Comparison of ENCODE assay signal across 7 mouse cellular contexts in genomic region chr2:92645282-92646037, GRCm38 (mm10). TPM values are rescaled to one million over a fixed set of nuclear protein-coding genes. Genes with fewer than 3 reads are reported as not detected.
DNase-seq lines count a peak whose midpoint lies in the region; ATAC-seq lines count a peak whose summit lies in the region.

No protein-coding gene starts in this region.

- intact Hi-C loops in heart, postnatal 10 days (cut with DNase I) = loop anchor here (2.0 kb wide), 1 partner anchor 27 kb away; no protein-coding TSS in a partner anchor

- no peak for ATAC-seq in CD4-positive, CD25-positive, alpha-beta regulatory T cell, adult 4 months

- peak; percentile 33 for DNase-seq in adipocyte (ENCODE audit: low spot score)
- peak; percentile 64 to 67 for DNase-seq in adrenal gland, postnatal 36 days
- DNase-seq in heart, postnatal 10 days = peak; percentile 70 to 71
- DNase-seq in kidney, postnatal 25 days = peak; percentile 85 to 86
- DNase-seq in yolk sac, embryonic 10.5 days (ENCODE audit: low spot score) = peak; percentile 62
- DNase-seq in T-cell, adult 2 months (ENCODE audit: low spot score) = no peak

RNA-seq across cellular contexts. Expression of gene Chst1, which starts 46.0 kb away (rescaled TPM):
- total RNA-seq in adrenal gland, postnatal 36 days (2021) = 10 to 100 TPM; 10.2 to 15.1 TPM
- total RNA-seq in heart, postnatal 10 days (2021) = 1 to 10 TPM; 6.1 to 6.5 TPM
- under 1 TPM in 1 of 2 experiments, not detected in 1; 0.27 TPM for polyA plus RNA-seq in CD4-positive, CD25-positive, alpha-beta regulatory T cell, adult 4 months (2017; shearing (Covaris generic))
